8 mouse cellular contexts compared by ENCODE assay signal in the genomic region with DNA sequence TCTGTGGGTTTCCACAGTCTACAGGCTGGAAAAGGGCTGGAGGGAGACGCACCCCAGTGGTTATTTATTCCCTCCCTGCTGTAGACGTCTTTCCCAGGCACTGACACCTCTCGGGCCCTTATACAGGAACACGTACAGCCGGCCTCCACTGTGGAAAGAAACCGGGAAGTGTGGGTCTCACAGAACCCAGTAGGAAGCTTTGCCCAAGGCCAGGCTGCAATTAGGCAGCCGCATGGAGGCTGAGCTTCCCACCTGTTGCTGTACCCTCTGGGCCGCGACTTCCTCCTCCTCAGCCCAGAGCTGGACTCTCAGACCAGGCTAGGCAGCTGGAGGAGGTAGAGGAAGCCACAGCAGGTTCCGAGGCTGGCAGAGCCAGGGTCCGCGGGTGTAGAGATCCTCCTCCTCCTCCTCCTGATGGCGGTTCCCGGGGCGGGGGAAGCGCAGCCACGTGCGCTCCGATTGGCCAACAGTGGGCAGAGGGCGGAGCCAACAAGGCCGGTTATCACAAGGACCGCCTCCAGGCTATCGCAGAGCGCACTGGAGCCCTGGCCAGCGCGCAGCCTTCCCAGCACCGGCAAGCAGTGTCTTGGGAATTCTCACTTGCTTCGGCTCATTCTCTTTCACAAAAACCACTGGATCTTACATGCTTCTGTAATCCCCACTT. TPM values are rescaled to one million over a fixed set of nuclear protein-coding genes. Genes with fewer than 3 reads are reported as not detected.
DNase-seq lines count a peak whose midpoint lies in the region; ATAC-seq lines count a peak whose summit lies in the region.

A gene (plus strand): TSS at position 530 of the 664 bp plus-strand sequence.

- H3K4me1 ChIP-seq in megakaryocyte, embryonic 14.5 days = peaks cover 23% of the 10 kb centered on the region

- H3K4me3 ChIP-seq in megakaryocyte, embryonic 14.5 days (replicated peaks) = peak within 1 kb of the TSS; percentile 91

- peaks cover 25% of the 10 kb centered on the region for H3K27me3 ChIP-seq in megakaryocyte, embryonic 14.5 days (replicated peaks)

- DNase-seq in adrenal gland, adult 18-20 months (ENCODE audit: low spot score in 2 of 2) = peak; percentile 90 to 95
- DNase-seq in embryo, embryonic 10.5 days (ENCODE audit: low spot score) = peak; percentile 95
- DNase-seq in gastrocnemius, postnatal 14 days = peak; percentile 91
- DNase-seq in left cerebral cortex, adult 9 months (ENCODE audit: low spot score in 2 of 2) = peak; percentile 88 to 96
- peak; percentile 93 to 94 for DNase-seq in right cerebral cortex, adult 2 months (ENCODE audit: low spot score in 2 of 2)
- peak; percentile 70 for DNase-seq in urinary bladder, postnatal 10 days (ENCODE audit: low spot score)

- H3K9me3 ChIP-seq in megakaryocyte, embryonic 14.5 days = no peaks in the 10 kb centered on the region

- ATAC-seq in inflammation-experienced regulatory T-cells, adult 6 months = peak; percentile 41

- intact Hi-C loops in gastrocnemius, postnatal 14 days (cut with DNase I; ENCODE audit: low total_unique reads) = loop anchor here (10.0 kb wide), 1 partner anchor 379 kb away; no protein-coding TSS in a partner anchor

- no peaks in the 10 kb centered on the region for H3K36me3 ChIP-seq in megakaryocyte, embryonic 14.5 days (replicated peaks; ENCODE audit: low read length)

RNA-seq across cellular contexts. Expression of the gene that starts here (rescaled TPM):
- 10 to 100 TPM; 16.5 to 19.8 TPM for total RNA-seq in adrenal gland, adult 18-20 months (2021)
- total RNA-seq in gastrocnemius, postnatal 14 days (2021) = 10 to 100 TPM; 31.6 to 32.4 TPM
- not detected for polyA plus RNA-seq in inflammation-experienced regulatory T-cells, adult 6 months (2017; shearing (Covaris generic))
- 0.04 TPM in 1 of 2 replicates, not detected in the other for polyA plus RNA-seq in megakaryocyte, embryonic 14.5 days (2012; ENCODE audit: insufficient read depth, low replicate concordance)

Comparison
In these comparisons a context has a peak if more than half of its experiments do, and no peak if none do; other contexts are left out.
1. Peak in every context shown above with its lines: DNase-seq, ATAC-seq and H3K4me3 ChIP-seq.
2. Peak in ATAC-seq in inflammation-experienced regulatory T-cells, adult 6 months; RNA of the gene not detected or under 1 TPM.